Mouse (Mus musculus) spleen, postnatal 0 days (tissue): ENCODE results near the gene Lcmt2. TPM values are rescaled to one million over a fixed set of nuclear protein-coding genes. Genes with fewer than 3 reads are reported as not detected.

Experiments used
- polyA plus RNA-seq: library from polyadenylated mRNA; unstranded; fragments of >200 nt; fragmentation: Nextera tagmentation; extraction: Ambion mirVana; gene quantifications from 2 replicates; pipeline ENCODE4 v1.2.1, GENCODE M21; 2015

Gene Lcmt2
- 10.9 and 11.4 TPM in 2 replicates for polyA plus RNA-seq

DNA sequence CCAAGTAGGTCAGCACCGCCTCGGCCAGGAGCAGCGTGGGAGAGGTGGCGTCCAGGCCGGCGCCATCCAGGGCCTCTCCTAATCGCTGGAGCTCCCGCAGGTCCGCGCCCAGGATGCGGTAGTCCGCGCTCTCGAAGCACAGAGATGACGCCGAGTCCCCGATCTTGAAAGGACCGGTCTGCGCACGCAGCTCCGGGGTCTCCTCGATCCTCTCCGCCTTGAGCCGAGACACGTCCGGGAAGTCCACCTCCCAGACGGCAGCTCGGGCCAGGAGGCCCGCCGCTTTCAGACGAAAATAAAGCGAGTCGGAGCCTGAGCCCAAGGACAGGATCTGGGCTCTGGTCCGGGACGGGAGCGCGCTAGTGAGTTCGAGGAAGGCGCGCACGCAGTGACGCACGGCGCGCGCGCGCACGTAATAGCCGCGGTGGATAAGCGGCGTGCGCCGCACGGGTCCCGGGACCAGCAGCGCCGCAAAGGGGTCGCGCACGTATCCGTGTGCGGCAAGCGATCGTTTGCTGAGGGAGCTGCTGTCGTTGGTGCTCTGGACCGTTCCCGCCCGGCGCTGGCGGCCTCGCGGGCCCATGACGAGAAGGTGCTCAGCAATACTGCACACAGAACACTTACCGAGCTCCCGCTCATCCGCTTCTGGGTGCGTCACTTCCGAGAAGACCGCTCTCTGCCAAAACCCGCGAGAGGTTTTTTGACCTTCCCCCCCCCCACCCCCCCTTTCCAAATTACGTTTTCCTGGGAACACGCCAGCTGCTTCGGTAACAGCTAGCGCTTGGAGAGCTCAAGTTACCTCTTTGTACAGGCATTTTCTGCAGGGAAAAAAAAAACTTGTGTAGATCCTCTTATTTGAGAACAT is at the start of gene Lcmt2, which contains the start of gene Adal:
Gene Lcmt2 (minus strand): TSS at position 636 of the 865 bp plus-strand sequence.
Gene Adal (plus strand): TSS at position 411 of the 865 bp plus-strand sequence.

DNA sequence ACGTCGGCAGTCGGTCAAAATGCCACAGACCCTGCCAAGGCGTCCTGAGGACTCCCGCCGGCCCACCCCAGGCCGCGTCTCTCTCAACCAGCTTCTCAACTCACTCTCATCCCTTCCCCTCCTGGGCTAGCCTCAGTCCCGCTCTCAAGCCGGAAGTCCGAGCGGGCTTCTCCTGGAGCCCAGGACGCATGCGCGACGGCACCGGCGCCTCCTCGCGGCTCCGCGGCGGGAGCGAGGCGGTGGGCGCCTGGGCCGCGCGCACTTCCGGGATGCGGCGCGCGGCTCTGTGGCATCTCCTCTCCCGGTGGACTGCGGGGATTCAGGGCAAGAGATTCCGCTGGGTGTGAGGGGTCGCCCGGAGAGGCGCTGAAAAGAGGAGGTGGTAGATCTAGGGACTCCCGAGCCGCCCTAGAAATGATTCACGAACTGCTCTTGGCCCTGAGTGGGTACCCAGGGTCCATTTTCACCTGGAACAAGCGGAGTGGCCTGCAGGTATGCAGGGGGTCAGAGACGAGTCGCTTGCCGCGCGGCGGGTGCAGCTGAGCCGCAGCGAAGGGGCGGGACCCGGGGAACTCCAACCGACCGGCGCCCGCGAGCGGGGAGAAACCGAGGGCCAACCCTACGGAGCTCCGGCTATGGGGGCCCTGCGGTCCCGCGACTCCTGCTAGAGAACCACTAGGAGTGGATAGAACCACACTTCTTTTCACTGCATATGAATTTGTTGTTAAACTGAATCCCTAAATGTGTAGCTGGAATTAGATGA is 30.7 kb upstream of the Lcmt2 start, which contains the start of gene Zscan29:
Gene Zscan29 (minus strand): TSS at position 146 of the 763 bp plus-strand sequence.

DNA sequence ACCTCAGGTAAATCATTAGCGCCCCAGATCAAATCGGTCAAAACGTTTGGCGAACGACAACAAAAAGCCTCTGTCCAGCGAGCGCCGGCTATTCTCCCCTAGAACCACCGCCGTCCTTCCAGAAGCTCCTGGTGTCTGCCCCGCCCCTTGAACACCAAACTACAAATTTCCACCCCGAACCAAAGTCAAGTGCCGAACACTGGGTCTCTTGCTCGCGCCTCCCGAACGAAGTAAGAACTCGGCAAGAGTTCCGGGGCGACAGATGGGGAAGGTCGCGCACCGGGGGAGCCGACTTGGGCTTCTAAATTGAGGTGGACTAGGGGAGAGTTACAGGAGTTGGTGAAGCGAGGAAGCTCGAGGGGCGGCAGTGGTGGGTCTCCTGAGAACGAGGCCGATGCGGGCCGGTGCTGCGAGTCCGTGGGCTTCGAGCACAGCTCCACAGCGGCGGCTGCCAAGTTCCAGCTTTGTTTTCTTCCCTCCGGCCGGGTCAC is 30.1 kb upstream of the Lcmt2 start, which contains the start of gene Tubgcp4:
Gene Tubgcp4 (plus strand): TSS at position 174 of the 491 bp plus-strand sequence.

DNA sequence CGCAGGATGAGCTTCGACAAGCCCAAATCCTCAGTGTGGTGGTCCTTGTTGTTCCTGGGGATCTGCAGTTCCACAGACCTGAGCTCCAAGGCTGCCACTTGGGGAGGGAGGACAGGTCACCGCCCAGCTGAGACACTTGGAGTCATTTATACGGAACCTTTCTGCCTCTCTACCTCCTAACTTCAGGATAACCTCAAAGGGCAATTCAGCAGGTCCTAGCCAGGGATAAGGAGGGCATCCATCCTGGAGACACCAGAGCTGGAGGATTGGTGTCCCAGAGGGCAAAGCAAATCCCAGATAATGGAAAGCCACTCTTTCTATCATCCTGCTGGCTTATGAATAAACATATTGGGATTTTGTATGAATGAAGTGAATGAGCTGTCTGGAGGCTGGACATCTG is 30.8 kb downstream of the Lcmt2 start, which contains the start of gene Tgm7:
Gene Tgm7 (minus strand): TSS at position 101 of the 400 bp plus-strand sequence.

GRCm38 (mm10) chr2:121085480-121086185 is 54.8 kb downstream of the Lcmt2 start, which contains the start of gene Tgm5:
TSS of gene Tgm5 (minus strand) at chr2:121085841.

Other genes starting within 250 kb of the Lcmt2 start
- 17.1 and 18.1 TPM in 2 replicates for gene Ubr1, start 169.9 kb downstream of the Lcmt2 start, polyA plus RNA-seq
- gene Tmem62, start 163.6 kb downstream of the Lcmt2 start, polyA plus RNA-seq, result 2.8 and 3.8 TPM in 2 replicates
- gene Ccndbp1, start 132.2 kb downstream of the Lcmt2 start, polyA plus RNA-seq, result 74.6 and 80.1 TPM in 2 replicates
- gene Epb42, start 103.6 kb downstream of the Lcmt2 start, polyA plus RNA-seq, result 113 and 119 TPM in 2 replicates
- 0.10 and 0.11 TPM in 2 replicates for gene Tgm5, start 54.8 kb downstream of the Lcmt2 start, polyA plus RNA-seq
- not detected in 2 replicates for gene Tgm7, start 30.9 kb downstream of the Lcmt2 start, polyA plus RNA-seq
- 9.1 and 12.2 TPM in 2 replicates for gene Adal, start 225 bp downstream of the Lcmt2 start, polyA plus RNA-seq
- gene Tubgcp4, start 30.0 kb upstream of the Lcmt2 start, polyA plus RNA-seq, result 24.6 and 26.0 TPM in 2 replicates
- gene Zscan29, start 30.5 kb upstream of the Lcmt2 start, polyA plus RNA-seq, result 5.3 and 6.4 TPM in 2 replicates
- 12.4 and 13.9 TPM in 2 replicates for gene Trp53bp1, start 130.8 kb upstream of the Lcmt2 start, polyA plus RNA-seq
- gene Map1a, start 148.9 kb upstream of the Lcmt2 start, polyA plus RNA-seq, result 0.54 and 0.80 TPM in 2 replicates
- gene Ppip5k1, start 214.7 kb upstream of the Lcmt2 start, polyA plus RNA-seq, result 6.2 and 7.5 TPM in 2 replicates
- gene Ckmt1, start 217.1 kb upstream of the Lcmt2 start, polyA plus RNA-seq, result 1.1 and 2.1 TPM in 2 replicates
- gene Strc, start 246.5 kb upstream of the Lcmt2 start, polyA plus RNA-seq, result not detected in 2 replicates